Mouse (Mus musculus): Measurements from ENCODE around the gene Prps1. TPM values are rescaled to one million over a fixed set of nuclear protein-coding genes. Genes with fewer than 3 reads are reported as not detected.

Gene Prps1
- 10 to 100 TPM; 11.6 to 12.4 TPM for total RNA-seq (2023)

GRCm38 (mm10) chrX:140456279-140456731, at the start of gene Prps1:
TSS of gene Prps1 (plus strand) at chrX:140456613.

Other genes with a start within 250 kb of the Prps1 start
- gene Frmpd3, start 114.3 kb upstream of the Prps1 start, total RNA-seq (2023), result not detected
- gene Tsc22d3, start 144.0 kb downstream of the Prps1 start, total RNA-seq (2023), result 100 to 1,000 TPM; 394 to 511 TPM
- gene Mid2, start 208.0 kb downstream of the Prps1 start, total RNA-seq (2023), result not detected

All from monocyte, adult 59 days (primary cell).